Mouse (Mus musculus): ENCODE results near the gene Elk3. TPM values are rescaled to one million over a fixed set of nuclear protein-coding genes. Genes with fewer than 3 reads are reported as not detected.
"Not testable (repeated sequence)": the region's sequence is repeated elsewhere in the genome, so short reads cannot be mapped to it uniquely, and the experiment has no call there.

Elk3 gene
- polyA plus RNA-seq (2012; rRNA removed): 8.0 and 8.4 TPM in 2 replicates

GRCm38 (mm10) chr10:93310721-93311411 is at the start of gene Elk3:
Gene Elk3 (minus strand): TSS chr10:93311135.
- DNase-seq (ENCODE audit: extremely low spot score in 1 of 2, low spot score in 1 of 2): no peak

- peak in 1 of 2 experiments; percentile 35 for DNase-seq (ENCODE audit: extremely low spot score in 1 of 2, low spot score in 1 of 2)
Observed at GRCm38 (mm10) chr10:93360623-93361022, 49.7 kb upstream of the Elk3 start.

GRCm38 (mm10) chr10:93360190-93360589 is 49.3 kb upstream of the Elk3 start:
- not testable (repeated sequence) for DNase-seq (ENCODE audit: extremely low spot score in 1 of 2, low spot score in 1 of 2)

- no peak for DNase-seq (ENCODE audit: extremely low spot score in 1 of 2, low spot score in 1 of 2)
Observed at GRCm38 (mm10) chr10:93359339-93359863, 48.5 kb upstream of the Elk3 start.

- no peak for DNase-seq (ENCODE audit: extremely low spot score in 1 of 2, low spot score in 1 of 2)
Observed at GRCm38 (mm10) chr10:93358878-93359277, 47.9 kb upstream of the Elk3 start.

GRCm38 (mm10) chr10:93357162-93357561 is 46.2 kb upstream of the Elk3 start:
- DNase-seq (ENCODE audit: extremely low spot score in 1 of 2, low spot score in 1 of 2): no peak

GRCm38 (mm10) chr10:93356122-93356521 is 45.2 kb upstream of the Elk3 start:
- no peak for DNase-seq (ENCODE audit: extremely low spot score in 1 of 2, low spot score in 1 of 2)

- DNase-seq (ENCODE audit: extremely low spot score in 1 of 2, low spot score in 1 of 2): no peak
Observed at GRCm38 (mm10) chr10:93355276-93355927, 44.5 kb upstream of the Elk3 start.

GRCm38 (mm10) chr10:93353545-93354326 is 42.8 kb upstream of the Elk3 start:
- DNase-seq (ENCODE audit: extremely low spot score in 1 of 2, low spot score in 1 of 2): no peak

- DNase-seq (ENCODE audit: extremely low spot score in 1 of 2, low spot score in 1 of 2): no peak
Observed at GRCm38 (mm10) chr10:93347918-93348505, 37.1 kb upstream of the Elk3 start.

- DNase-seq (ENCODE audit: extremely low spot score in 1 of 2, low spot score in 1 of 2): no peak
Observed at GRCm38 (mm10) chr10:93347387-93347786, 36.5 kb upstream of the Elk3 start.

GRCm38 (mm10) chr10:93346208-93346936 is 35.4 kb upstream of the Elk3 start:
- DNase-seq (ENCODE audit: extremely low spot score in 1 of 2, low spot score in 1 of 2): no peak

- DNase-seq (ENCODE audit: extremely low spot score in 1 of 2, low spot score in 1 of 2): no peak
Observed at GRCm38 (mm10) chr10:93345497-93345896, 34.6 kb upstream of the Elk3 start.

- peak in 1 of 2 experiments; percentile 20 for DNase-seq (ENCODE audit: extremely low spot score in 1 of 2, low spot score in 1 of 2)
Observed at GRCm38 (mm10) chr10:93343469-93343868, 32.5 kb upstream of the Elk3 start.

- no peak for DNase-seq (ENCODE audit: extremely low spot score in 1 of 2, low spot score in 1 of 2)
Observed at GRCm38 (mm10) chr10:93342986-93343385, 32.1 kb upstream of the Elk3 start.

- no peak for DNase-seq (ENCODE audit: extremely low spot score in 1 of 2, low spot score in 1 of 2)
Observed at GRCm38 (mm10) chr10:93338526-93338925, 27.6 kb upstream of the Elk3 start.

GRCm38 (mm10) chr10:93336462-93336931 is 25.6 kb upstream of the Elk3 start:
- DNase-seq (ENCODE audit: extremely low spot score in 1 of 2, low spot score in 1 of 2): no peak

GRCm38 (mm10) chr10:93335828-93336461 is 25.0 kb upstream of the Elk3 start:
- no peak for DNase-seq (ENCODE audit: extremely low spot score in 1 of 2, low spot score in 1 of 2)

- DNase-seq (ENCODE audit: extremely low spot score in 1 of 2, low spot score in 1 of 2): no peak
Observed at GRCm38 (mm10) chr10:93335001-93335400, 24.1 kb upstream of the Elk3 start.
